ENCODE assay signal across 22 mouse cellular contexts in the genomic region with DNA sequence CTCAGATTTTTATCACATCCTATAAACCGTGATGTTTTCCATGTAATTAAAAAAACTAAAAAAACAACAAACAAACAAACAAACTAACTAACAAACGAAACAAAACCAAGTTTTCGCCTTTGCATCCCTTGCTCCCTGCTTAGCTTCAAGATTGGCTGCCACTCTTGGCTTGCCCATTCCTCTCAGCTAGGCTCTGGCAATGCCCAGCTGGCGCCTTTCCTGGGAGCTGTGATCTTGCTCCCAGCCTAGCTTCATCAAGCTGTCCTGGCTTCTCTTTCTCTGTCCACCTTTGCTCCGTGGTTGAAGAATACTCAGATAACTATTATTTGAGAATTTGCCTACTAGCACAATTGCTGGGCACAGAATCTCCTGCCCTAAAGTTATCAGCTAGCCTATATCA. TPM values are rescaled to one million over a fixed set of nuclear protein-coding genes. Genes with fewer than 3 reads are reported as not detected.
"Had no signal": no experiment of that assay in that cellular context is flagged by ENCODE, and none has a peak within 500 bp of the region (broad histone marks: within the 10 kb centered on the region; RNA-seq: fewer than 3 reads in every experiment).

No protein-coding gene starts in this region.

- DNase-seq: gastrocnemius, adult 2 months; gastrocnemius, postnatal 10 days; gastrocnemius, postnatal 25 days; heart, adult 2 months; heart, postnatal 14 days; heart, postnatal 4 days; kidney, adult 18-20 months; kidney, adult 8-10 months; kidney, postnatal 10 days; kidney, postnatal 25 days; kidney, postnatal 4 days; liver; liver, embryonic 13.5 days; liver, postnatal 0 days had no signal

RNA-seq across cellular contexts. Expression of a gene that starts 8.4 kb away (rescaled TPM):
- total RNA-seq: gastrocnemius, adult 2 months; gastrocnemius, postnatal 10 days; gastrocnemius, postnatal 25 days; gastrocnemius, postnatal 4 days; granulocyte monocyte progenitor cell, adult 5-6 weeks; heart, adult 2 months; heart, postnatal 14 days; heart, postnatal 4 days; layer of hippocampus, adult 2 months; layer of hippocampus, postnatal 10 days; layer of hippocampus, postnatal 25 days; left cerebral cortex, adult 2 months; left cerebral cortex, postnatal 10 days; left cerebral cortex, postnatal 25 days had no signal

RNA-seq across cellular contexts. Expression of a gene that starts 13.5 kb away (rescaled TPM):
- total RNA-seq: gastrocnemius, adult 2 months; gastrocnemius, postnatal 10 days; gastrocnemius, postnatal 25 days; gastrocnemius, postnatal 4 days; granulocyte monocyte progenitor cell, adult 5-6 weeks; heart, adult 2 months; heart, postnatal 14 days; heart, postnatal 4 days; layer of hippocampus, adult 2 months; layer of hippocampus, postnatal 10 days; layer of hippocampus, postnatal 25 days; left cerebral cortex, adult 2 months; left cerebral cortex, postnatal 10 days; left cerebral cortex, postnatal 25 days had no signal

RNA-seq across cellular contexts. Expression of a gene that starts 14.9 kb away (rescaled TPM):
- total RNA-seq: gastrocnemius, adult 2 months; gastrocnemius, postnatal 10 days; gastrocnemius, postnatal 25 days; gastrocnemius, postnatal 4 days; granulocyte monocyte progenitor cell, adult 5-6 weeks; heart, adult 2 months; heart, postnatal 14 days; heart, postnatal 4 days; layer of hippocampus, adult 2 months; layer of hippocampus, postnatal 10 days; layer of hippocampus, postnatal 25 days; left cerebral cortex, adult 2 months; left cerebral cortex, postnatal 10 days; left cerebral cortex, postnatal 25 days had no signal

RNA-seq across cellular contexts. Expression of a gene that starts 29.0 kb away (rescaled TPM):
- total RNA-seq: gastrocnemius, adult 2 months; gastrocnemius, postnatal 10 days; gastrocnemius, postnatal 25 days; gastrocnemius, postnatal 4 days; granulocyte monocyte progenitor cell, adult 5-6 weeks; heart, adult 2 months; heart, postnatal 14 days; heart, postnatal 4 days; layer of hippocampus, adult 2 months; layer of hippocampus, postnatal 10 days; layer of hippocampus, postnatal 25 days; left cerebral cortex, adult 2 months; left cerebral cortex, postnatal 10 days; left cerebral cortex, postnatal 25 days had no signal

RNA-seq across cellular contexts. Expression of a gene that starts 42.0 kb away (rescaled TPM):
- total RNA-seq: gastrocnemius, adult 2 months; gastrocnemius, postnatal 10 days; gastrocnemius, postnatal 25 days; gastrocnemius, postnatal 4 days; granulocyte monocyte progenitor cell, adult 5-6 weeks; heart, adult 2 months; heart, postnatal 14 days; heart, postnatal 4 days; layer of hippocampus, adult 2 months; layer of hippocampus, postnatal 10 days; layer of hippocampus, postnatal 25 days; left cerebral cortex, adult 2 months; left cerebral cortex, postnatal 10 days; left cerebral cortex, postnatal 25 days had no signal
